Mouse (Mus musculus) stomach, postnatal 0 days (tissue): ENCODE measurements at regions not wholly inside any gene's neighbourhood (a gene's known extent, or its start where the extent isn't known, plus 50 kb on each side); places are given as distances from the start of the nearest gene placed in this dataset.
"Not testable (repeated sequence)": the region's sequence is repeated elsewhere in the genome, so short reads cannot be mapped to it uniquely, and the experiment has no call there.

ENCODE experiments used
- ATAC-seq: fragments of 200-750 bp; cut with Nextera tagmentation; 2 replicates; pipeline ENCODE4 v1.8.0; 2017; ENCODE audit not compliant: low FRiP score, low TSS enrichment
- DNase-seq: peaks from one replicate; pipeline ENCODE4 v3.0.0-alpha.2; 2016; ENCODE audit warnings: low spot score
- H3K27ac ChIP-seq: fragments of 300-500 bp; sonication (generic); replicated peaks from 2 replicates; pipeline ENCODE4 v1.5.1; 2014; ENCODE audit warnings: mild to moderate bottlenecking, control low read depth
- H3K27me3 ChIP-seq: fragments of 300-500 bp; sonication (generic); 2 replicates; pipeline ENCODE4 v1.6.1; 2014; ENCODE audit warnings: low read length; ENCODE audit not compliant: control insufficient read depth, insufficient read depth
- H3K36me3 ChIP-seq: fragments of 300-500 bp; sonication (generic); 2 replicates; pipeline ENCODE4 v1.6.1; 2014; ENCODE audit warnings: low read length, mixed read lengths; ENCODE audit not compliant: control insufficient read depth, insufficient read depth
- H3K4me1 ChIP-seq: fragments of 300-500 bp; sonication (generic); replicated peaks from 2 replicates; pipeline ENCODE4 v1.6.1; 2014; ENCODE audit warnings: antibody characterized with exemption; ENCODE audit not compliant: control insufficient read depth, insufficient read depth
- H3K4me2 ChIP-seq: fragments of 300-500 bp; sonication (generic); replicated peaks from 2 replicates; pipeline ENCODE4 v1.6.1; 2014; ENCODE audit warnings: low read depth, mild to moderate bottlenecking, control low read depth, moderate library complexity
- H3K4me3 ChIP-seq: fragments of 300-500 bp; sonication (generic); 2 replicates; pipeline ENCODE4 v1.5.1; 2014; ENCODE audit warnings: low read depth, low read length, control low read depth
- H3K9ac ChIP-seq: fragments of 300-500 bp; sonication (generic); 2 replicates; pipeline ENCODE4 v1.6.1; 2014; ENCODE audit warnings: mild to moderate bottlenecking, low read length, control low read depth, mixed read lengths
- H3K9me3 ChIP-seq: fragments of 300-500 bp; sonication (generic); 2 replicates; pipeline ENCODE4 v1.6.1; 2016; ENCODE audit warnings: low read length; ENCODE audit not compliant: control insufficient read depth
- CTCF ChIP-seq: IDR thresholded peaks from 2 replicates; pipeline ENCODE4 v1.5.1; 2016; ENCODE audit warnings: antibody characterized with exemption, low read depth, mild to moderate bottlenecking, moderate library complexity
- EP300 ChIP-seq: optimal IDR thresholded peaks from 2 replicates; pipeline ENCODE3; 2016; ENCODE audit warnings: antibody characterized with exemption
- WGBS: fragments of 180-500 bp; shearing (Covaris S2); extraction: QIAGEN DNeasy Blood & Tissue Kit; methylation state at CpG from one replicate; pipeline ENCODE4 v1.1.7; 2014; 5-methylcytosine and 5-hydroxymethylcytosine counted together

DNA sequence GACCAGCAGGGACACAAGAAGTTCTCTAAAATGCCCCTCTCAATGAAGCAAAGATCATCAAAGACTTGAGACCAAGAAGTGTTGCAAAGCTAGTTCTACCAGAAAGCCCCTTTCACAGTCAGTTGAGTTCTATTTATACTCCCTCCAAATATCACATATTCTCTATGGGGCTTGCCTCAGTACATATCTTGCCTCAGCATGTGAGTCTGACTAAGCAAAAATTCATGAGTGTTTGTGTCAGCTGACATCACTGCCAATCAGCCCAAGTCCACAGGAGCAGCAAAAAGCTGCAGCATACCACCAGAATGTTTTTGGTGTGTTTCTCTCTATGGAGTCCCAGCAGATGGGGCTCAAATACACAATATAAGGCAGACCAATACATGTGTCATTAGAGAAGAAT lies 631.6 kb downstream of the Rpia start:
- H3K4me2 ChIP-seq: no peak overlapping the region
- TF ChIP-seq CTCF (no peak), EP300 (no peak)
- H3K27ac ChIP-seq: no peak overlapping the region
- H3K4me1 ChIP-seq: no peaks in the 10 kb centered on the region
- no peak overlapping the region for H3K4me3 ChIP-seq
- no peak overlapping the region for H3K9ac ChIP-seq
- H3K9me3 ChIP-seq: no peaks in the 10 kb centered on the region
- ATAC-seq (no peak), DNase-seq (no peak)
- H3K27me3 ChIP-seq: no peaks in the 10 kb centered on the region
- no peaks in the 10 kb centered on the region for H3K36me3 ChIP-seq

DNA sequence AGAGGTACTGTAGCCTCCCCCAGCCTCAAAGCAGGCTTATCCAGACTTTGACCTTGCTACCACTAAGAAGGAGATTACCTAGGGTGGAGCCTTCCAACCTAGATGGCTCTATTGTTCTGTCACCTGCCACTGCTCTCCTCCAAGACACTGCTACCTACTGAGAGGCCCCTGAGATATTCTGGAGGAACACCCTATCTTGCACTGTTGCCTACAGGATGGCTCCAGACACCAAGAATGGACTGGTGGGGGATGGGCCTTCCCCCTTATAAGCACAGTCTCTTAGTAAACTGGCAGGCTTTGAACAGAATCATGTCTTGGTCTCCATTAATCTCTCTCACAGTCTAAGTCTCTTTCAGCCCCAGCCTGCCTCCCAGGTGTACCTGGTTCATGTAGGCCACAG lies 636.3 kb downstream of the Rpia start:
- not testable (repeated sequence) for H3K36me3 ChIP-seq, DNase-seq, H3K4me2 ChIP-seq, H3K27me3 ChIP-seq, H3K27ac ChIP-seq, H3K4me3 ChIP-seq, ATAC-seq, H3K9ac ChIP-seq, H3K4me1 ChIP-seq, H3K9me3 ChIP-seq

DNA sequence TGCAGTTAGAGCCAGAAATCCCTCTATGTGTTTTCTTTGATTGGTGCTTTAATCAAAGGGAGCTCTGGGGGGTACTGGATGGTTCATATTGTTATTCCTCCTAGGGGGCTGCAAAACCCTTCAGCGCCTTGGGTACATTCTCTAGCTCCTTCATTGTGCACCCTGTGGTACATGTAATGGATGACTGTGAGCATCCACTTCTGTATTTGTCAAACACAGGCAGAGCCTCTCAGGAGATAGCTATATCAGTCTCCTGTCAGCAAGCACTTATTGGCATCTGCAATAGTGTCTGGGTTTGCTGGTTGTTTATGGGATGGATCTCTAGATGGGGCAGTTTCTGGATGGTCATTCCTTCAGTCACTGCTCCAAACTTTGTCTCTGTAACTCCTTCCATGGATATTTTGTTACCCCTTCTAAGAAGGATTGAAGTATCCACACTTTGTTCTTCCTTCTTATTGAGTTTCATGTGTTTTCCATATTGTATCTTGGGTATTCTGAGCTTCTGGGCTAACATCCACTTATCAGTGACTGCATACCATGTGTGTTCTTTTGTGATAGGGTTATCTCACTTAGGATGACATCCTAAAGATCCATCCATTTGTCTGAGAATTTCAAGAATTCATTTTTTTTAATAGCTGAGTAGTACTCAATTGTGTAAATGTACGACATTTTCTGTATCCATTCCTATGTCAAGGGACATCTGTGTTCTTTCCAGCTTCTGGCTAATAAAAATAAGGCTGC lies 640.8 kb downstream of the Rpia start:
- WGBS: 74% methylated on average over 2 of the region's 2 CpGs
- not testable (repeated sequence) for ATAC-seq

DNA sequence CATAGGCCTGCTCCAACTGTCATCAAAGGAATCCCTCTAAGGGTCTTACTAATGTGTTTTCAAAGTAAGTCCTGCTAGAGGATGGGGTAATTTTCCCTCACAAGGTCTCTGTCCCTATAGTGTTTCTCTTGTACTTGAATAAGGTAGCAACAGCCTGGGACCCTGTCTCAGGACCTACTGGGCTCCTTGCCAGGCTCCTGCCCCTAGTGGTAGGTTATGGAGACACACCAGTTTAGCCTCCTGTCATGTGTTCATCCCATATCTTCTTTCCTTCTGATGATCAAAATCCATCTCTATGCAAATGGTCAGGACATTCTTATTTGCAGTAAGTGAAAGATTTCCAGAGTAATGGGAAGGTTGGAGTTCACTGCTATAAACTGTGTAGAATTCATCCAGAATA lies 645.0 kb downstream of the Rpia start:
- no peak overlapping the region for H3K9ac ChIP-seq
- no peaks in the 10 kb centered on the region for H3K27me3 ChIP-seq
- DNase-seq (no peak), ATAC-seq (no peak)
- H3K27ac ChIP-seq: no peak overlapping the region
- no peak overlapping the region for H3K4me3 ChIP-seq
- H3K36me3 ChIP-seq: no peaks in the 10 kb centered on the region
- H3K4me1 ChIP-seq: no peaks in the 10 kb centered on the region
- H3K4me2 ChIP-seq: no peak overlapping the region
- peak; percentile 60 for TF ChIP-seq CTCF
- TF ChIP-seq EP300: no peak
- H3K9me3 ChIP-seq: no peaks in the 10 kb centered on the region

More for the DNA sequence above, 640.8 kb downstream of the Rpia start:
- not testable (repeated sequence) for DNase-seq, H3K27ac ChIP-seq, H3K4me3 ChIP-seq, H3K9me3 ChIP-seq, H3K4me2 ChIP-seq, H3K36me3 ChIP-seq, H3K27me3 ChIP-seq, H3K9ac ChIP-seq, H3K4me1 ChIP-seq

DNA sequence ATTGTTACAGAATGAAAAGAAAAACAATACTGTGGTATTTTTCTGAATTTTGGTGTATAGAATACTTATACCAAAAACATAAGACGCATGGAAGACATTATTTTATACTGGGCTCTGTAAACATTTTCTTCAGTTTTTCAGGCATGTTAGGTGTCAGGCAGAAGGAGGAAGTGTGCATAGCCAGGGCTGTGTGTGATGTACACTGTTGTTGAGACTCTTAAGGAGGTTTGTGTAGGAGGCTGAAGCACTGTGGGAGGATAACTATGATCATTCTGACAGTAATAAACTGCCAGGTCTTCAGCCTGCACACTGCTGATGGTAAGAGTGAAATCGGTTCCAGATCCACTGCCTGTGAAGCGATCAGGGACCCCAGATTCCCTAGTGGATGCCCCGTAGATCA lies 648.7 kb downstream of the Rpia start:
- ATAC-seq, H3K4me3 ChIP-seq, H3K9ac ChIP-seq, DNase-seq, H3K4me2 ChIP-seq, H3K9me3 ChIP-seq, H3K27ac ChIP-seq, H3K36me3 ChIP-seq, H3K4me1 ChIP-seq, H3K27me3 ChIP-seq: not testable (repeated sequence)
- WGBS: 78% methylated on average over 4 of the region's 4 CpGs

DNA sequence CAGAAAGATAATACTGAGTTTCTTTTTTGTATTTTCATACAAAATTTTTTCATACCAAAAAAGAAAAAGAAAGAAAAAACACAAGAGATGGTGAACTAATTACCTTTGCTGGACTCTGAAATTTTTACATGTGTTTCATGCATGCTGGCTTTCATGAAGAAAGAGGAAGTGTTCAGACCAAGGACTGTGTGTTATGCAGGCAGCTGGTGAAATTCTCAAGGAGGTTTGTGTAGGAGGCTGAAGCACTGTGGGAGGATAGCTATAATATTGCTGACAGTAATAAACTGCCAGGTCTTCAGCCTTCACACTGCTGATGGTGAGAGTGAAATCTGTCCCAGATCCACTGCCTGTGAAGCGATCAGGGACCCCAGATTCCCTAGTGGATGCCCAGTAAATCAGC lies 675.2 kb downstream of the Rpia start:
- no peak for ATAC-seq
- WGBS: 81% methylated on average over 1 of the region's 1 CpGs

More for the DNA sequence above, 675.2 kb downstream of the Rpia start:
- no peak overlapping the region for H3K9ac ChIP-seq
- no peaks in the 10 kb centered on the region for H3K4me1 ChIP-seq
- no peak overlapping the region for H3K4me3 ChIP-seq
- H3K36me3 ChIP-seq: no peaks in the 10 kb centered on the region
- H3K4me2 ChIP-seq: no peak overlapping the region
- no peak overlapping the region for H3K27ac ChIP-seq
- no peak for DNase-seq
- TF ChIP-seq EP300: no peak
- TF ChIP-seq CTCF: no peak
- no peaks in the 10 kb centered on the region for H3K27me3 ChIP-seq
- H3K9me3 ChIP-seq: no peaks in the 10 kb centered on the region
